Mouse (Mus musculus): ENCODE data around the gene Arl16.
A peak's percentile ranks its signal among the peaks of the same experiment; 100 is the strongest.

Gene Arl16

DNA sequence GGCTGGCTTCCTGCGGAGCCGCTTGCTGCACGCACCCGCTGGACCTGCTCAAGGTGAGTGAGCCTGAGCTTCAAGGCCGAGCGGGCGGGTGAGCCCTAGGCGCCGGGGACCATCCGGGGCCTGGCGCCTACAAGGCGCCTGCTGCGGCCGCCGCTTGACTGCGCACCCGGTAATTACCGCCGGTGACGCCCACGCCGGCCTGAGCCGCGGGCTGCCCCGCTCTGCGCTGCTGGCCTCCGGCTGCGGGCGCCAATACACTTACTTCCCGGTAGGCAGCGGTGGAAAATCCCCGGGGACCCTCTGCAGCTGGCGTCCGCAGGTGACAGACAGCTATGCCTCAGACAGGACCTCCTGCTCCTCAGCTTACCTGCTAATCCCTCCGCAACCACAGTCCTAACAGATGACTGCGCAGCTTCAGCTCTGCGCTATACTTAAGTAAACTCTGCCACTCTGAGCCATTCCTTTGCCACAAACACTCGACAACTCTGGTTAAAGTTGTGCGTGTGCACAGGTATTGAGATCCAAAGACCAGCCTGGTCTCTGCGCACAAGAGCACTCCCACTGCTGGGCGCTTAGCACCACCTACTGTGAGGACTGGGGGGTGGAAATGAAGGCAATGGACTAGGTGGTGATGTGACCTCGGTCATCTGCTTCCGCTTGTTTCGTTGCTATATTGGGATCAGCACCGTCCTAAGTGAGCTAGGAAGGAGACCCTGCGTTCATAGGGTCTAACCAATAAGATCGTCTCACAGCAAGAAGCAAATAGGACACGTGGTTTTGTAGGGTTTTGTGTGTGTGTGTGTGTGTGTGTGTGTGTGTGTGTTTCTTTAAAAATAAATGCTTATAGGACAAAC is 24.8 kb upstream of the Arl16 start:
- DNase-seq (ENCODE audit: low spot score in 2 of 2) = peak in 1 of 2 experiments; percentile 58

DNA sequence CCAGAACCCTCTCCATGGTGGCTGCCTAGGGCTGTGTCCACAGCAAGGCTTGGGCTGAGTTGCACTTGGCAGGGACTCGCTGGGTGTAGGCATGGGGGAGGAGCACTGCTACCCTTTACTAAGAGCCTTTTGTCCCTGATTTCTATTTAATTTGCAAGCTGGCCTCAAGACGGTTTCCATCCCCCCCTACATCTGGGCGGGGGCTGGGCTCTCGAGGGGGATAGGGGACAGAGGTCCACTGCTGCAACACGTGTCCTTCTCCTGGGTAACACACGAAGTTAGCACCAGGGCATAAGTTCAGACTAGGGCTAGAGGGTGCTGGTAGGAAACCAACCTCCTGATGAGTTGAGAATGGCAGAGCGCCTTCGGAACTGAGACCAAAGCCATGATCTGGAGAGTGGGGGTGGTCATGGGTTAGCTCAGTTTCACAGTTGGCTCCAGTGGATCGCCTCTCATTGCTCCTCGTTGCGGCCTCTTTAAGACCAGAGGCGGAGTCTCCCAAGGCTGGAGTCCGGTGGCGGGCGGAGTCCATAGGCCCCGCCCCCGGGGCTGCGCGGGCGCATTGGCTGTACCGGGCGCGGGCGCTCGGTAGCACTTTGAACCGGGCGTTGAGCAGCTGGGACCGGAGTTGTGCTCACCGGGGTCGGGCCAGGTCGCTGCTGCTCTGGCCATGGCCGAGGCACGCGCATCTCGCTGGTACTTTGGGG is 24.1 kb upstream of the Arl16 start, which contains the start of gene Slc25a10:
Gene Slc25a10, plus strand, starts transcription at position 524 of the 707 bp plus-strand sequence.
- DNase-seq (ENCODE audit: low spot score in 2 of 2) = peak; percentile 82 to 88

DNA sequence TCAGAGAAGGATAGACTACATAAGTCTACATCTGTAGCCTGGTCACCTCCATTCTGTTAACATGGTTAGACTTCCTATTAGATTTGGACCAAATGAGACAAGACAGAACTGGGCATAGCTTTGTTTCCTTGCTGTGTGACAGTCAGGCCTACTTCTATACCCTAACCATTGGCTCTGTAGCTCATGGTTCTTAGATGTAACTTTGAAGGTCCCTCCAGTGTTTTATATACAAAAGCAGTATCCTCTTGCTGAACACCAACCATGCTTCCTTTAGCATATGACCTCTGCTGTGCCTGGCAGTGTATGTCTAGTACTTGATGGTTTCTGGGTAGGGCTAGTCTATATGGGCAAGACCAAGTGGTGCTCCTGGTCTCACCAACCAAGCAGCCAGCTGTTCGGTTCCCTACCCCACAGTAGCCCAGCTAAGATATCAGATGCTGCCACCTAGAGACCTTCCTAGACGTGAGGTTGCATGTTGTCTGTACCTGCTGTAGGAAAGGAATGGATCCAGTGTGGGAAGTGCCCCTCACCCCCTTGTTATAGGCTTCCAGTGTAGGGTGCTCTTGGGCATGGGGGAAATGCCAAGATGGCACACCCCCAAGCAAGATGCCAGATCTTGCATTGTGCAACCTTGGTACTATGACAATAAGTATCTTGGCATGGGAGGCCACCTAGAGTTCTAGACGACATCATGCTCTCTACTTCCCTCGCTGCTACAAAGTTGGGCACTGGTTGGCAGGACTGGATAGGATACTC is 23.1 kb upstream of the Arl16 start:
- DNase-seq (ENCODE audit: low spot score in 2 of 2) = no peak

DNA sequence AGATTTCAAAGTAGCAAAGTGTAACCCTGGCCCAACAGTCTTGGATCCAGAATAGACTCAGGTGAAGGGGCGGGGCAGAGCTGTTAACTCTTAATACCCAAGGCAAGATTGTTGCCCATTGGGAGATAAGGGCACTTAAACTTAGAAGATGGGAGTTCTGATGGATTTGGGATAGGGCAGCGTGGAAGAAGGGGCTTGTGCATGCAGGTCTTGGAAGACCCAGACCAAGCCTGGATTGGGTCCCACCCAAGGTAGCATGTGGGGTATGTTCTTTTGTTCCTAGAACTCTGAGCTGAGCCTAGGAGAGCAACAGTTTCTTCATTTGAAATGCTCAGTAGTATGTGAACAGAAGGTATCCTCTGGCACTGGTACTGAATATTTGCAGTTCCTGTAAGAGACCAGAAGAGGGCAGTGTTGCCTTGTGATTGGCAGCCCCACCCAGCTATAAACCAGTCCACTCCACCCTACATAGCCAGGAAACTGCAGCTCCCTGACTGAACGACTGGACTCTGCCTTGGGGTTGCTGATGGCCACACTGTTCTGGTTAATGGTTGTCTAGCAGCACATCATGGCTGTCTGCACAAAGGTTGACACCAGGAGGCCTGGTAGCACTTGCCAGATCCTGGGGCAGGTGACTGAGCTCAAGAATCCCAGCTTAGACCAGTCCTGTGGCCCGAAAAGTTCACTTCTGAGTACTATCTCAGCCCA is 21.8 kb upstream of the Arl16 start:
- DNase-seq (ENCODE audit: low spot score in 2 of 2) = peak; percentile 63 to 65

DNA sequence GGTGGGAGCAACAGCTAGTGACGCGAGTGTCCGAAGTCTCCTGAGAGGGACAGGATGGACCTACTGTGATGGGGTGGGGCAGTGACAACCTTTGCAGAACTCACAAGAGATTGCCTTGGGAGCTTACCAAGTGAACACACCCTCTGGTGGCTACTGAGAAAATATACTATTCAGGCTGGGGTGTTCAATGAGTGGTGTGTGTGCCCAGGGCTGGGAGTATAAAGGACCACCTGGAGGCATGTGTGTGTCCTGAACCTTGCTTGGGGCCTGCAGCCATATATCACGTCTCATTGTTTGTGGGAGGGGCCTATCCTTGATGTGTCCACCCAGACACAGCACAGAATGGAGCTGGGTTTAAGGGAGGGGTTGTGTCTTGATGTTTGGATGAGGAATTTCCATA is 21.1 kb upstream of the Arl16 start:
- no peak for DNase-seq (ENCODE audit: low spot score in 2 of 2)

DNA sequence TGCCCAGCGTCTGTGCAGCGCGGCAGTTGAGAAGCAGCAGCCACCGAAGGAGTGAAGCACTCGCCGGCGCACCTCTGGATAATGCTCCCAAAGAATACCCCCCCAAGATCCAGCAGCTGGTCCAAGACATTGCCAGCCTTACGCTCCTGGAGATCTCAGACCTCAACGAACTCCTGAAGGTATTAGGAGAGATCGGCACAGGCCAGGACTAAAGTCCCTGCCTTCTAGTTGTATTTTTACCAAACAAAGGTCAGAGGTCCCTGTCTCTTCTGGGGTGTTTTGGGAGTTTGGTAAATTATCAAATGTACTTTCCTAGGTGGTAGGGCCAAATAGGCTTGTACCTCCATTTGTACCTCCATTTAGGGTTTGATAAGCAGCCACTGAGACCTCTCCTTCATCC is 17.8 kb upstream of the Arl16 start:
- no peak for DNase-seq (ENCODE audit: low spot score in 2 of 2)

DNA sequence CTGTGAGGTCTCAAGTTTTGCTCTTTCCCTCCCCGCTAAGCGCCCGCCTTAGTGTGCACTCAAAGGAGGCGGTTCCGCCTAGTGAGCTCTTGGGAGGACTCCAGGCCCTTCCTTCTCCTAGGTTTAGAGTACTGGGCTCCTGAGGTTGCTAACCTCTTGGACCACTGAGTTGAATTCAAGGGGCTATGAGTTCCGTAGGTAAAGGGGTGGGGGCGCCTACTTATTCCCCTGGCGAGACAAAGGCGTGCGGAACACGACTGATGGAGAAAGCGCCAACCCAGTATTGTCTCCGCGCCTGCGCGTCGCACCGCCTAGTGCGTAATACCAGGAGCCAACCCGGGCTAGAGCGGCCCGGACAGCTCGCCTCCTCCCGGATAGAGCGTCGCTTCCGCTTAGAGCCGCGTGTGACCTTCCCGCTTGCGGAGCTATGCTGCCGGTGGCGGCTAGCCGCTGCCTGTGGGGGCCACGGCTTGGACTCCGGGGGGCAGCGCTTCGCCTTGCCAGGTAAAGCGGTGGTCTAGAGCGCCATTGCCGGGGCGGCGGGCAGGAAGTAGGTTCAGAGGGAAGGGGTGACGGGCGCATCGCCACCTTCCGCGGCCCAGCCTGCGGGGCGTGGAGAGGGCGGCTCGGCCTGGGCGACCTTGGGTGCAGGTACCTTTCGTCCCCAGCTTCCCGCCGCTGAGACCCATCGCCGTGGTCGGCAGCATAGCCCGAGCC is 17.0 kb upstream of the Arl16 start, which contains the start of gene Mrpl12:
Gene Mrpl12, plus strand, starts transcription at position 349 of the 717 bp plus-strand sequence.
- peak; percentile 84 to 86 for DNase-seq (ENCODE audit: low spot score in 2 of 2)

DNA sequence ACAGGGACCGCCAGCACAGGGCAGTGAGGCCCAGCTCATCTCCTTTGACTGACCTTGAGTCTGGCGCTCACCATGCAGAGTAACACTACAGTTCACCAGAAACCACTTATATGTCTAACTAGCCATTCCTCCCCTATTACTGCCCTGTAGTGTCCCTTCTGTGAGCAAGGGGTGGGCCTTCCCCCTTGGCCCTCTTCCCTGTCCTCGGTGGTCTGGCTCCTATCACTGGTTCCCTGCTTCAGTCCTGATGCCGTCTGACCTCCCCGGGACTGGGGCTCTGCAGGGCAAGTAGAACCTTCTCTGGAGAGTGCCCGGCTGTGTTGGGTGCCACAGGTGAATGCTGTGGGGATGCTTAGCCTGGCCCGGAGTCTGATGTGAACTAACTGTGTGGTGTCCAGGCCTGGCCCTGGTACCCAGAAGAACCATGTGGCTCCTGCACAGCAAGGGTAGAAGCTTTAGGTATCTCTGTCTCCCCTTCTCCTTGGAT is 16.1 kb upstream of the Arl16 start:
- no peak for DNase-seq (ENCODE audit: low spot score in 2 of 2)

DNA sequence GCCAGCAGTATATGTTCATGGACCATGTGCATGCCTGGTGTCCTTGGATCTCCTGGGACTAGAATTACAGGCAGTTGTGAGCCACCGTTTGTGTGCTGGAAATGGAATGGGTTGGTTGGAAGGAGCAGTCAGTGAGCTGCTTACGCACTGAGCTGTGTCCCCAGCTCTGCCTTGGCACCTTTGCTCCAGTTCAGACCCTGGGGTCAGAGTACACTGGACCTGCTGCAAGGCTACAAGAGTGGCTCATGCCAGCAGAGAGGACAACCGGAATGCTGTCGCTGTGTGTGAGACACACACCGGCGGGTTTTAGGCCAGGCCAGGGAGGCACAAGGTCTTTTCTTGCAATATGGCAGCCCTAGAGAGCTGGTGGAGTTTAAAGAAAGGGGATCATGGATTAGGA is 4.6 kb upstream of the Arl16 start:
- no peak for DNase-seq (ENCODE audit: low spot score in 2 of 2)

DNA sequence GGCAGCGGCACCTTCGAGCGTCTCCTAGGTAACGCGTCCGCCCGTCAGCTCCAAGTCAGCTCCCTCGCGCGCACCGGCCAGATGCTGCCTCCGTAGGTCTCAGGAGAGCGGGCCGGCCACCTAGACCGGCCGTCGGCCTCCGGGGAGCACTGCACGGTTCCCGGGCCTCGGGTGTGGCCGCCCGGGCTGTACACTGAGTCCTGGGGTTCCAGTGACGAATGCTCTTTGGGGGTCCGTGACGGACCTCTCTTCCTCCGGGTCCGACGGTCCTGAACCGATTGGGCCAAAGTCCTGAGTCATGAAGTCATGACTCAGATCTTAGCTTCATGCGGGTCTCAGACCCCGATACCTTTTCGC is 307 bp upstream of the Arl16 start:
- no peak for DNase-seq (ENCODE audit: low spot score in 2 of 2)

DNA sequence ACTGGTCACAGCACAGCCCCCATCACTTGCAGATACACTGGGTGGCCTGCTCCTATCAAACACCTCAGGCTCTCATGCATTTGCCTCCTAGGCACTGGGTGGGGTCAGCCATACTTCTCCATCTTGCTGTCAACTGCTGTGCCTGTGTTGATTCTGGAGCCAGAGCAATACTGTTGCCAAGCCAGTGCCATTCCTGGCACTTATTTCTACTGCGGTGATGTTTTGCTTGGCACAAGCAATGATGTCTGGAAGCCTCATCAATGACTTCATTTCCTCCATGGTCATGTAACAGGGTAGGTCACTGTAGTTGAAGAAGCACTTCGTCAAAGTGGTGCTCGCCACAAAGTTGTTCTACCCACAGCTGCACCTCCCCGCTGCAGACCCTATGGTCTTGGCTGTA is 1.9 kb downstream of the Arl16 start:
- DNase-seq (ENCODE audit: low spot score in 2 of 2) = no peak

DNA sequence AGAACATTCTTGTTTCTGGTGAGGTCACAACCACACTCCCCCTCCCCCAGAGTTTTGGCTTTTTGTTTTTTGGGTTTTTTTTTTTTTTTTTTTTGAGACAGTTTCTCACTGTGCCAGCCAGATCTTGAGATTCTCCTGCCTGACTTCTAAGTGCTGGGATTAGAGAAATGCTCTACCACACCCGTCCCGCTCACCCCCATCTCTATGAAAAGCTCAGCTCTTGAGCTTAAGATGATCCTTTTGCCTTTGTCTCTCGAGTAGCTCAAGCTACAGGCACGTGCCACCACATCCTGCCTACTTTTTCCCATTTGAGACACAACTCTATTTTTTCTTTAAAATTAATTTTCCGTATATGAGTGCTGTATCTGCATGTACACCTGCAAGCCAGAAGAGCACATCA is 3.0 kb downstream of the Arl16 start:
- no peak for DNase-seq (ENCODE audit: low spot score in 2 of 2)

DNA sequence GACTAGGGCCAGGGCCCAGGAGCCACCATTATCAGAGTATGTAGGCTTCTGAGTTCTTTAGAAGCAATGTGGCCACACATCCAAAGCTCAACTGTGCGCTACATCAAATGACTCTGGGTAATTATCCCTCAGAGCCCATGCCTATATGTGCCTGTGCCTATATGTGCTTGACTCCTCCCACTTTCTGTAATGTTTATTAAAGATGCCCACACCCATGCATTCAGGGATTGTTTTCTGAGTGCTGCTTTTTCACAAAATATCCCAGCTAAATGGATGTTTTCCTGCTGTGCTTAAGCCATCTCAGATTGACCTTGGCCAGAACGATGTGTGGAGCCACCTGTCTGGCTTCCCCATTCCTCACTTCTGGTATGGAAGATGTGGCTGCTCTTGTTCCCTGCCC is 3.9 kb downstream of the Arl16 start:
- no peak for DNase-seq (ENCODE audit: low spot score in 2 of 2)

DNA sequence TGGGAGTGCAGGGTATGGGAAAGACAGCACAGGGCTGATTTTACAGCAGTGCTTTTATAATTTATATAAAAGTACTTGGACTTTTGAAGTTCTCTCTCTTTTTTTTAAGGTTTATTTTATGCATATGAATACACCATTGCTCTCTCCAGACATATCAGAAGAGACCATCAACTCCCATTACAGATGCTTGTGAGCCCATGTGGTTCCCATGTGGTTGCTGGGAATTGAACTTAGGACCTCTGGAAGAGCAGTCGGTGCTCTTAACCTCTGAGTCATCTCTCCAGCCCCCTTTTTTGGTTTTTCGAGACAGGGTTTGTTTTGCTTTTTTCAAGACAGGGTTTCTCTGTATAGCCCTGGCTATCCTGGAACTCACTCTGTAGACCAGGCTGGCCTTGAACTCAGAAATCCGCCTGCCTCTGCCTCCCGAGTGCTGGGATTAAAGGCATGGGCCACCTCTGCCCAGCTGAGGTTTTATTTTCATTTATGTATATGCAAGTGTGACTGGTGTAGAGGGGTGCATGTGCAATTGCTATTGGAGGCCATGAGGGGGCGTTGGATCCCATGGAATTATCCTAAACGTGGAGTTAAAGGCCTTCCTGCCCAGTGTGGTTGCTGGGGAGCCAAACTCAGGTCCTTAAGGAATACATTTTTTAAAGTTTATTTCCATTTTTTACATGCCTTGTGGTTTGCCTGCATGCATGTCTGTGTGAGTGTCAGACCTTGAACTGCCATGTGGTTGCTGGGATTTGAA is 8.4 kb downstream of the Arl16 start:
- DNase-seq (ENCODE audit: low spot score in 2 of 2) = no peak

DNA sequence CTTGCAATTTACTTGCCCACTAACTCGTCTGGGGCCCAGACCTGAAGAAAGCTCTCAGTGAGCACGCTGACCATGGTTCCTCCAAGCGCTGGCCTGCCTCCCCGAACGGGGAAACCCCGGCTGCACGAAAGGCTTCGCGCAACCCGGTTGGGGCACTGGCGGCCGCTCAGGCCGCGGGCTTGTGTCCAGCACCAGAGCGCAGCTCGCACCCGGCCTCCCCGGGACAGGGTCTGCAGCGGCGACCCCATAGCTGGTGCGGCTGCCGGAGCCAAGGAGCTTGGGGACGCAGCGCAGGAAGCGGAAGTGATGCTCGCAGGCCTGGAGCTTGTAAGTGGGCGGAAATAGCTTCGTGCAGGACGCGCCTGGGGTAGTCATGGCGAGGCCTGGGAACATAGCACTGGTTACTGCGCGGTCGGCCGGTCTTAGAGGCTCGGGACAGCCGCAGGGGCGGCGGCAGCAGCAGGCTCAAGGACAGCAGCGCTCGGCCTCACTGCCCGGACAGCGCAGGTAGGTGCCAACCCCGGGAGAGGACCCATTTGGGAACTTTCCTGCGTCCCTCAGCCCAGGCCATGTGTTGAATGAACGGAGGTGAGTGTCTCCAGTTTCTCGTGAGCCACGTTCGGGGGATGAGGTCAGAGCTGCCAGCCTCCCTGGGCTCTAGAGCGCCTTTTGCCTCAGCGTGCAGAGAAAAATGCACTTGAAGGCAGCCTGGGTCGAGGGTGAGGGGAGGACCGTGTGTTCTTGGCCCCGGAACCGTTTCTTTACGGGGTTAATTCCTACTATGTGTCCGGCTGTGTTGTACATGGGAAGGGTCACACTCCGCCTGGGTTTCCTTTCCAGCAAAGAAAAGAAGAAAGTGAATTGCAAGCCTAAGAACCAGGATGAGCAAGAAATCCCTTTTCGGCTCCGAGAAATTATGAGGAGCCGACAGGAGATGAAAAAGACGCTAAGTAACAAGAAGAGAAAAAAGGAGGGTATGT is 9.3 kb downstream of the Arl16 start, which contains the start of the genes Oxld1 and Ccdc137:
Gene Oxld1, minus strand, starts transcription at position 297 of the 980 bp plus-strand sequence.
Gene Ccdc137, plus strand, starts transcription at position 344 of the 980 bp plus-strand sequence.
- peak; percentile 70 to 71 for DNase-seq (ENCODE audit: low spot score in 2 of 2)

DNA sequence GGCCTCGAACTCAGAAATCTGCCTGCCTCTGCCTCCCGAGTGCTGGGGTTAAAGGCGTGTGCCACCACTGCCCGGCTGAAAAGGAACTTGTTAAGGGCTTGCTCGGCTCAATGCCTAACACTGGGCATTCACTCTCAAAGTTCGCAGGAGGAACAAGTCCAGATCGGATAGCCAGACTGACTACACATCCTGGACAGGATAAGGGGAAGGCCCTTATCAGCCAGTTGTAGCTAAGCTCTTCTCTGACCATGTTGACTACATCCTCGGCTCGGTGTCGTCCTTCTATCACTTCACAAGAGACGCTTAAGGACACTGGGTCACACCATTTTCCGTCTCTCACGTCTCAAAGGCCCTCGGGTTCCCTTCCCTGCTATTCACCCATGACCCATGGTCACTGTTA is 10.0 kb downstream of the Arl16 start:
- no peak for DNase-seq (ENCODE audit: low spot score in 2 of 2)

DNA sequence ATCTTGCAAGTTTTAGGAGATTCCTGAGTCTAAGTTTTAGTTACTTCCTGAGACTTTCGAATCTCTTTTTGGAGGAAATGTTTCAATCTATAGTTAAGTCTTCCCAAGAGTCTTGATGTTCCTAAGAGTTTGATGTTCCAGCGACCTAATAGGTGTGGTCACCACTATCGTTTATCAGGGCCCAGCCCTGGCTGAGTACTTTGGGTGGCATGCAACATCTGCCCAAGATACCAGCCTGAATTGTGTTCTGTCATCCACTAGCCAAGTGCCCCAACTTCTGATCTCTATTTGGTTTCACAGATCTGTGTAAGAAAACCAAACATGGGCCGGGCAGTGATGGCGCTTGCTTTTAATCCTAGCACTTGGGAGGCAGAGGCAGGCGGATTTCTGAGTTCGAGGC is 12.0 kb downstream of the Arl16 start:
- no peak for DNase-seq (ENCODE audit: low spot score in 2 of 2)

DNA sequence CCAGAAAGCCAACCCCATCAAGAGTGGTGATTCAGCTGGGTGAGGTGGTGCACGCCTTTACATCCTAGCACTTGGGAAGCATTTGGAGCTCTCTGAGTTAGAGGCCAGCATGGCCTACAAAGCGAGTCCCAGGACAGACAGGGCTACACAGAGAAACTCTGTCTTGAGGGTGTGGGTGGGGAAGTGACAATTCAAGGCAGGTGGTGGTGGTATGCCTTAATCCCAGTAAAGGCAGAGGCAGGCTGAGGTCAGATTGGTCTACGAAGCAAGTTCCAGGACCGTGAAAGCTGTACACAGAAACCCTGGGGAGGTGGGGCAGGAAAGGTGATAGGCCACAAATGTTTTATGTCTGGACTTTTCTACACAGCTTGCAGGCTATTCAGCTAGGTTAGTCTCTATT is 12.4 kb downstream of the Arl16 start:
- no peak for DNase-seq (ENCODE audit: low spot score in 2 of 2)

DNA sequence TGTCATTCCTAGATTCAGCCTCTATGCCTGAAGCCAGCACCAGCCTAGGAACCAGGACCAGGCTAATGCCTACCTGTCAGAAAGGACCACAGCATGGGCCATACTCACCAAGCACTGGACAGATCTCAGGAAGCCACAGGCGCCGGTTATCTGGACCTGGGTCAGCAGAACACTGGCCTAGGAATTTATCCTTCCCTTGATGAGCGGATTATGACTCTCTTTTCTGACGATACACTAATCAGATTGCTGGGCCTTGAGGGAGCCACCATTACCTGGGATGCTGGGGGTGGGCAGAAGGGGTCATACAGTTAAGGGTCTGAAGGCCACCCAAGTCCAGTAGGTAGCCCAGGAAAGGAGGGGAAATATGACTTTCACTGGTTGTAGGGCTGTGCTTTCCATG is 14.1 kb downstream of the Arl16 start, which contains the start of gene Pde6g:
Gene Pde6g, minus strand, starts transcription at position 195 of the 400 bp plus-strand sequence.
- DNase-seq (ENCODE audit: low spot score in 2 of 2) = no peak

Data from urinary bladder, postnatal 4 days (tissue).